Mouse (Mus musculus): ENCODE measurements around the gene Atp6v0a4. TPM values are rescaled to one million over a fixed set of nuclear protein-coding genes. Genes with fewer than 3 reads are reported as not detected.

Gene Atp6v0a4
- polyA plus RNA-seq, 1 experiment from 2014 or later = not detected

DNA sequence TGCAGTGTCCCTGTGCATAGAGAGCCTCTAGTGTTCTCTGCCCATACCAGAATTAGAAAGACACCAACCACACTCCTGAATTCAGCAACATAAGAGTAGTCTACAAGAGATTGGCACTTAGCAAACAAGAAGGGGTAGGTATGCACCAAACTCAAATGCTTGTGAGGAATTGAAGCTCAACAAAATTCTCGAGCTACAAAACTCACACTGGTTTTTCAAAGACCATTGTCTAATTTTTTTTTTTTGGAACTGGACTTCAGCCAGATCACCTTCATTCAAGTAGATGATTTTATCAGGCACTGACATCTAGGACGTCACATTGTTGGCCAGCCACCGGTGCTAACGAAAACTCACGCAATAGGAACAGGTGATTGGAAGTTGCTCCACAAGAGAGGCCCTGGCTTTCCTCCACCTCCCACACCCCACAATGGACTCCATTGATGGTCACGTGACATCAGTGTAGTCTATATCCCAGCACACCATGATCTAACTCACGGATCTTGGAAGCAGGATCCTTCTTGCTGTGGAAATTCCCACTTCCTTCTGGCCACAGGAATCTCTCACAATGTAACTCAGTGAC lies 22.1 kb downstream of the Atp6v0a4 start:
- no peaks in the 10 kb centered on the region for H3K4me1 ChIP-seq (ENCODE audit: control insufficient read depth, insufficient read depth, low read length)
- H3K9ac ChIP-seq (replicated peaks; ENCODE audit: low read length) = no peak overlapping the region
- whole genome bisulfite sequencing = 86% methylated on average over 7 of the region's 7 CpGs
- H3K36me3 ChIP-seq (ENCODE audit: control insufficient read depth, insufficient read depth, low read length) = no peaks in the 10 kb centered on the region
- H3K4me2 ChIP-seq (ENCODE audit: low read length) = no peak overlapping the region
- no peaks in the 10 kb centered on the region for H3K27me3 ChIP-seq (ENCODE audit: control insufficient read depth, insufficient read depth, low read length)
- H3K9me3 ChIP-seq (ENCODE audit: control insufficient read depth, low read length) = no peaks in the 10 kb centered on the region
- ATAC-seq (ENCODE audit: low FRiP score, low TSS enrichment) = no peak
- H3K27ac ChIP-seq (replicated peaks; ENCODE audit: low read depth, low read length) = no peak overlapping the region
- no peak for DNase-seq
- H3K4me3 ChIP-seq (replicated peaks; ENCODE audit: low read depth, low read length) = no peak overlapping the region

DNA sequence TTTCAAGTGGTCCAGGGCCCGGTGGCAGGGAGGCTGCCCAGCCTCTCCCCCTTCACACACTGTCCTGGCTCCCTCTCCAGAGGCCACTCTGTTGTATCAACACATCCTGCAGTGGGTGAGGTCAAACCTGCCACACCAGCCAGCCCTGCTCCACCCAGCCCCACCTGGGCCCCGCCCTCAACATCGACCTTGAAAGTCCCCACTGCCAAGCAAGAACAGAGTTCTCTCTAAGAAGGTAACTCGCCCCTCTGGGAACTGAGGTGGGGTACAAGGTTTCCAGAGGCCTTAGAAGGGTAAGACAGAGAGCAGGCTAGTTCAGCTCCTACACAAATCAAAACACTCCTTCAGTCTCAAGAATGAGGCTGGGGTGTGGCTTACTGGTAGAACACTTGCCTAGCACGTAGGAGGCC lies 27.4 kb downstream of the Atp6v0a4 start:
- H3K36me3 ChIP-seq (ENCODE audit: control insufficient read depth, insufficient read depth, low read length) = no peaks in the 10 kb centered on the region
- H3K4me2 ChIP-seq (ENCODE audit: low read length) = no peak overlapping the region

DNA sequence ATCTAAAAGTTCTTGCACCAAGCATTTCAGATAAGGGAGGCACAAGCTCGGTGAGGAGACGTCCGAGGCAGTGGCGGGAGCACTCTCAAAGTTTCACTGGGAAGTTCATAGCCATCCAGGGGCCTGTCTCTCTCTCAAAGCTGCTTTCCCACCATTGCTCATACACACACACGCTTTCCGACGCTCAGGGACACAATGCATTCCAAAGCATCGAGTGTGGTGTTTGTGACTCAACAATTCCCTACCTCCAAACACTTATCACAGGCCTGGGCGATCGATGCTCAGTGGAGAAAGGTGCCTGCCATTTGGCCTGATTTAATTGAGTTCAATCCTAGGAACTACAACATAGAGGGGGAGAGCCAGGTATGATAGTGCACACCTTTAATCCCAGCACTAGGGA lies 29.7 kb downstream of the Atp6v0a4 start:
- WGBS = 91% methylated on average over 10 of the region's 10 CpGs
- no peak for DNase-seq
- no peaks in the 10 kb centered on the region for H3K4me1 ChIP-seq (ENCODE audit: control insufficient read depth, insufficient read depth, low read length)
- no peak overlapping the region for H3K9ac ChIP-seq (replicated peaks; ENCODE audit: low read length)
- ATAC-seq (ENCODE audit: low FRiP score, low TSS enrichment) = no peak
- no peaks in the 10 kb centered on the region for H3K36me3 ChIP-seq (ENCODE audit: control insufficient read depth, insufficient read depth, low read length)
- no peak overlapping the region for H3K27ac ChIP-seq (replicated peaks; ENCODE audit: low read depth, low read length)
- no peak overlapping the region for H3K4me3 ChIP-seq (replicated peaks; ENCODE audit: low read depth, low read length)
- H3K9me3 ChIP-seq (ENCODE audit: control insufficient read depth, low read length) = no peaks in the 10 kb centered on the region
- no peak overlapping the region for H3K4me2 ChIP-seq (ENCODE audit: low read length)
- H3K27me3 ChIP-seq (ENCODE audit: control insufficient read depth, insufficient read depth, low read length) = no peaks in the 10 kb centered on the region

More for the DNA sequence above, 27.4 kb downstream of the Atp6v0a4 start:
- Histone ChIP-seq H3K9me3 (ENCODE audit: control insufficient read depth, low read length) (no peaks in the 10 kb centered on the region), H3K4me3 (replicated peaks; ENCODE audit: low read depth, low read length) (no peak overlapping the region), H3K27me3 (ENCODE audit: control insufficient read depth, insufficient read depth, low read length) (no peaks in the 10 kb centered on the region), H3K9ac (replicated peaks; ENCODE audit: low read length) (no peak overlapping the region), H3K27ac (replicated peaks; ENCODE audit: low read depth, low read length) (no peak overlapping the region), H3K4me1 (ENCODE audit: control insufficient read depth, insufficient read depth, low read length) (no peaks in the 10 kb centered on the region)
- WGBS = 70% methylated on average over 5 of the region's 5 CpGs
- ATAC-seq (ENCODE audit: low FRiP score, low TSS enrichment) (no peak), DNase-seq (no peak)

DNA sequence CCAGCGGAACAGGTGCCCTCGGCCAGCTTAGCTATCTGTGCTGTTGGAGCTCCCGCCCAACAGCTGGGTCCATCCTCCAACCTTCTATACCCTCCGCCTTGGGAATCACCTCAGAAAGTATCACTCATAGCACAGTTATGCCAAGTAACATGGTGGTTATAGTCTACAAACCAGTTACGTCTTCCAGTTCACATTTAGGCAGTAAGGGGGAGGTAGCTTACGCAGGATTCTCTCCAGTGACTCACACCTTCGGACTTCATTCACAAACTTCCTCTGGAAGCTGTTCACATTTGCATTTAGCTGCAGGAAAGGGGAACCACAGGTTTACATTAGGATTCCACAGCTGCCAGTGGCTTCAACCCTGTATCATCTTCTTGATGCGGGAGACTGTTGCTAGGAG lies 31.8 kb downstream of the Atp6v0a4 start:
- WGBS = 95% methylated on average over 8 of the region's 8 CpGs
- Histone ChIP-seq H3K4me3 (replicated peaks; ENCODE audit: low read depth, low read length) (no peak overlapping the region), H3K4me2 (ENCODE audit: low read length) (no peak overlapping the region), H3K27ac (replicated peaks; ENCODE audit: low read depth, low read length) (no peak overlapping the region), H3K9me3 (ENCODE audit: control insufficient read depth, low read length) (no peaks in the 10 kb centered on the region), H3K4me1 (ENCODE audit: control insufficient read depth, insufficient read depth, low read length) (no peaks in the 10 kb centered on the region), H3K36me3 (ENCODE audit: control insufficient read depth, insufficient read depth, low read length) (no peaks in the 10 kb centered on the region), H3K27me3 (ENCODE audit: control insufficient read depth, insufficient read depth, low read length) (no peaks in the 10 kb centered on the region), H3K9ac (replicated peaks; ENCODE audit: low read length) (no peak overlapping the region)
- DNase-seq = no peak
- ATAC-seq (ENCODE audit: low FRiP score, low TSS enrichment) = no peak

DNA sequence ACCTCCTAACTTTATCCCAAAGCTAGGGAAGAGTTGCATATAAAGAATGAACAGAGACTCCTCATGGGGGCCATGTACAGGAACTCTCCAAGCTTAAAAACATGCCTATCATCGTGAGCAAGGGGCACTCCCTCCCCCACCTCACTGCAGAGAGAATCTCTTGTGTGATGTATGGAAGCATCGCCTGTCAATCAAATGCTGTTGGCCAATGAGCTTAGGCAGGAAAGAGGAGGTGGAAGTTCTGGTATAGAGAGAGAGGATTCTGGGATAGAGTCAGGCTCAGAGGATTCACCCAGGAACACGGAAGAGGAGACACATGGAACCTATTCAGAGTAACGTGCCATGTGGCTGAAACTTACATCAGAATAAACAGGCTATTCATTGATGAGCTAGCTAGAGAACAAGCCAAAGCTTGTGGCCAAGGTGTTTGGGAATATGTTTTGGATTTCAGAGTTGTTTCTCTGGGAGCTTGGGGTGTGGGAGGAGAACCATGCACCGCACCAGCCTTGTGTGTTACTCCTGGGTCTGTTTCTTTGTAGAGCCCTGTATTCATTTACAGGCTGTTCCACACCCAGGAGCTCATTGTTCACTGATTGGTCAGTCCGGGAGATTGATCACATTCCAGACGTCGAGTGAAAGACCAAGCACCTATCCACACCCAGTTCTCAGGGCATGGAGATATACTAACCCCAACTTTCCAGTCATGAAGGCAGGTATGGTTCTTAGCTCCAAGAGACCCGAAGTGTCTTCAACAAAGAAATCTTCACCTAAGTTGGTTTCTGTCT lies 37.0 kb downstream of the Atp6v0a4 start:
- Histone ChIP-seq H3K4me2 (ENCODE audit: low read length) (no peak overlapping the region), H3K9ac (replicated peaks; ENCODE audit: low read length) (no peak overlapping the region), H3K36me3 (ENCODE audit: control insufficient read depth, insufficient read depth, low read length) (no peaks in the 10 kb centered on the region), H3K4me3 (replicated peaks; ENCODE audit: low read depth, low read length) (no peak overlapping the region), H3K27me3 (ENCODE audit: control insufficient read depth, insufficient read depth, low read length) (no peaks in the 10 kb centered on the region), H3K27ac (replicated peaks; ENCODE audit: low read depth, low read length) (no peak overlapping the region), H3K4me1 (ENCODE audit: control insufficient read depth, insufficient read depth, low read length) (no peaks in the 10 kb centered on the region), H3K9me3 (ENCODE audit: control insufficient read depth, low read length) (no peaks in the 10 kb centered on the region)
- DNase-seq (no peak), ATAC-seq (ENCODE audit: low FRiP score, low TSS enrichment) (no peak)
- WGBS = 88% methylated on average over 9 of the region's 9 CpGs

DNA sequence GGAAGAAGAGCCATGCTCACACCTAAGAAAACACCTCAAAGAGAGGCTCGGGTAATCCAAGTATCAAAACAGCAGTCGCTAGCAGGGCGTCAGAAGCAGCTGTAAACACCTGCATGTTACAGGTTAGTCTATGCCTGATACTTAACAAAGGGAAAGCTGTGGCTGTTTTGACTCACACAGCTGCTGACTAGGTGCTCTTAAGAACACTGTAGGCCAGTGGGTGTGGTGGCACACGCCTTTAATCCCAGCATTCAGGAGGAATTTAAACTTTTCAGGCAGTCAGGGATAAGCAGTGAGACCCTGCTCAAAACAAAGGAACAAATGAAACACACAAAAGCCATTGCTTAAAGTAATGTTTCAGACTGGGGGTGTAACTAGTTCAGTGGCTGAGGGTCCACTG lies 41.2 kb downstream of the Atp6v0a4 start:
- ATAC-seq (ENCODE audit: low FRiP score, low TSS enrichment) = no peak
- Histone ChIP-seq H3K27ac (replicated peaks; ENCODE audit: low read depth, low read length) (no peak overlapping the region), H3K27me3 (ENCODE audit: control insufficient read depth, insufficient read depth, low read length) (no peaks in the 10 kb centered on the region), H3K4me1 (ENCODE audit: control insufficient read depth, insufficient read depth, low read length) (no peaks in the 10 kb centered on the region), H3K9ac (replicated peaks; ENCODE audit: low read length) (no peak overlapping the region), H3K4me3 (replicated peaks; ENCODE audit: low read depth, low read length) (no peak overlapping the region), H3K36me3 (ENCODE audit: control insufficient read depth, insufficient read depth, low read length) (no peaks in the 10 kb centered on the region), H3K9me3 (ENCODE audit: control insufficient read depth, low read length) (no peaks in the 10 kb centered on the region), H3K4me2 (ENCODE audit: low read length) (no peak overlapping the region)
- 37% methylated on average over 4 of the region's 4 CpGs for WGBS
- DNase-seq = no peak

DNA sequence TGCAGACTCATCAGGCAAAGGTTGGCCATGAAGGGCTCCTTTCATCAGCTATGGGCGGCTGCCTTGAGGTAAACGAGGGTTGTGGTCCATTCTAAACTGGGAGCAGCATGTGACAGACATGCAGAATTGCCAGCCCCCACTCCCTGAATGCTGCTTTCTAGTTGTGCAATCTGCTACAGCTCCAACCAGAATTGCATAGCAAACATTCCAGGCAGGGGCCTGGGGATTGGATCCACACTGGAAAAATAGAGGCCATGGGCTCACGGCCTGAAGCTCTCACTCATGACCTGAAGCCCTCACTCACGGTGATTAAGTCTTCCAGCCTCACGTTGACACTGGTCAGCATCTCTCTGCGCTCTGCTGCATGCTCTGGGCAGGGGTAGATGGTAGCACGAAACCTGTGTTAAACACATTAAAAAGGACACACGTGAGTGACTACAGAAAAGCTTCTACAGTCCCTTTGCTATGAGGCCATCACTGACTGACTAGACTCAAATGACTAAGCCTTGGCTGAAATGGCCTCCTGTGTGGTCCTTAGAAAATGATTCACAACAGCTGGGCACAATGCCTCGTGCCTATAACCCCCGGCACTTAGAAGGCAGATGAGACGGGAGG lies 42.6 kb downstream of the Atp6v0a4 start:
- Histone ChIP-seq H3K36me3 (ENCODE audit: control insufficient read depth, insufficient read depth, low read length) (no peaks in the 10 kb centered on the region), H3K27me3 (ENCODE audit: control insufficient read depth, insufficient read depth, low read length) (no peaks in the 10 kb centered on the region), H3K4me3 (replicated peaks; ENCODE audit: low read depth, low read length) (no peak overlapping the region), H3K4me1 (ENCODE audit: control insufficient read depth, insufficient read depth, low read length) (no peaks in the 10 kb centered on the region), H3K9me3 (ENCODE audit: control insufficient read depth, low read length) (no peaks in the 10 kb centered on the region), H3K27ac (replicated peaks; ENCODE audit: low read depth, low read length) (no peak overlapping the region), H3K4me2 (ENCODE audit: low read length) (no peak overlapping the region), H3K9ac (replicated peaks; ENCODE audit: low read length) (no peak overlapping the region)
- 59% methylated on average over 11 of the region's 11 CpGs for WGBS
- ATAC-seq (ENCODE audit: low FRiP score, low TSS enrichment) (no peak), DNase-seq (no peak)

GRCm38 (mm10) chr6:38080364-38080763 lies 44.0 kb downstream of the Atp6v0a4 start:
- ATAC-seq (ENCODE audit: low FRiP score, low TSS enrichment) (no peak), DNase-seq (no peak)
- H3K9ac ChIP-seq (replicated peaks; ENCODE audit: low read length) = no peak overlapping the region
- 66% methylated on average over 4 of the region's 4 CpGs for WGBS
- no peaks in the 10 kb centered on the region for H3K36me3 ChIP-seq (ENCODE audit: control insufficient read depth, insufficient read depth, low read length)
- no peaks in the 10 kb centered on the region for H3K9me3 ChIP-seq (ENCODE audit: control insufficient read depth, low read length)
- no peak overlapping the region for H3K27ac ChIP-seq (replicated peaks; ENCODE audit: low read depth, low read length)
- no peaks in the 10 kb centered on the region for H3K27me3 ChIP-seq (ENCODE audit: control insufficient read depth, insufficient read depth, low read length)
- H3K4me2 ChIP-seq (ENCODE audit: low read length) = no peak overlapping the region
- no peaks in the 10 kb centered on the region for H3K4me1 ChIP-seq (ENCODE audit: control insufficient read depth, insufficient read depth, low read length)
- H3K4me3 ChIP-seq (replicated peaks; ENCODE audit: low read depth, low read length) = no peak overlapping the region

- Histone ChIP-seq H3K4me1 (ENCODE audit: control insufficient read depth, insufficient read depth, low read length) (no peaks in the 10 kb centered on the region), H3K36me3 (ENCODE audit: control insufficient read depth, insufficient read depth, low read length) (no peaks in the 10 kb centered on the region), H3K4me3 (replicated peaks; ENCODE audit: low read depth, low read length) (no peak overlapping the region), H3K27ac (replicated peaks; ENCODE audit: low read depth, low read length) (no peak overlapping the region), H3K9ac (replicated peaks; ENCODE audit: low read length) (no peak overlapping the region), H3K27me3 (ENCODE audit: control insufficient read depth, insufficient read depth, low read length) (no peaks in the 10 kb centered on the region), H3K4me2 (ENCODE audit: low read length) (no peak overlapping the region), H3K9me3 (ENCODE audit: control insufficient read depth, low read length) (0 out of 2 replicates have a peak, but pooled peaks cover 7% of the 10 kb centered on the region)
- DNase-seq = no peak
- no peak for ATAC-seq (ENCODE audit: low FRiP score, low TSS enrichment)
- WGBS = 93% methylated on average over 3 of the region's 3 CpGs
These were observed 50.8 kb downstream of the Atp6v0a4 start for GRCm38 (mm10) chr6:38073592-38073991.
